Mouse (Mus musculus) embryonic facial prominence, embryonic 15.5 days (tissue): ENCODE data around the gene Olfr1367. TPM values are rescaled to one million over a fixed set of nuclear protein-coding genes. Genes with fewer than 3 reads are reported as not detected.
A peak's percentile ranks its signal among the peaks of the same experiment; 100 is the strongest.

ENCODE experiments used
- ATAC-seq: fragments of 200-750 bp; cut with Nextera tagmentation; 2 replicates; pipeline ENCODE4 v1.8.0; 2017; ENCODE audit warnings: low read depth, moderate TSS enrichment; ENCODE audit not compliant: insufficient number of reproducible peaks, low FRiP score, low TSS enrichment
- H3K27ac ChIP-seq: fragments of 300-500 bp; sonication (generic); replicated peaks from 2 replicates; pipeline ENCODE4 v1.5.1; 2015; ENCODE audit warnings: mild to moderate bottlenecking, inconsistent platforms
- H3K27me3 ChIP-seq: fragments of 300-500 bp; sonication (generic); 2 replicates; pipeline ENCODE4 v1.6.1; 2015; ENCODE audit warnings: inconsistent platforms
- H3K36me3 ChIP-seq: fragments of 300-500 bp; sonication (generic); 2 replicates; pipeline ENCODE4 v1.6.1; 2015; ENCODE audit warnings: mild to moderate bottlenecking, inconsistent platforms
- H3K4me1 ChIP-seq: fragments of 300-500 bp; sonication (generic); 2 replicates; pipeline ENCODE4 v1.6.1; 2015; ENCODE audit warnings: inconsistent platforms
- H3K4me2 ChIP-seq: fragments of 300-500 bp; sonication (generic); replicated peaks from 2 replicates; pipeline ENCODE4 v1.6.1; 2015; ENCODE audit warnings: mild to moderate bottlenecking, inconsistent platforms
- H3K4me3 ChIP-seq: fragments of 300-500 bp; sonication (generic); replicated peaks from 2 replicates; pipeline ENCODE4 v1.5.1; 2015; ENCODE audit warnings: mild to moderate bottlenecking, inconsistent platforms
- H3K9ac ChIP-seq: fragments of 300-500 bp; sonication (generic); 2 replicates; pipeline ENCODE4 v1.6.1; 2015; ENCODE audit warnings: inconsistent platforms
- H3K9me3 ChIP-seq: fragments of 300-500 bp; sonication (generic); replicated peaks from 2 replicates; pipeline ENCODE4 v1.6.1; 2016; ENCODE audit warnings: inconsistent platforms
- WGBS: fragments of 180-500 bp; shearing (Covaris S2); methylation state at CpG from one replicate; pipeline ENCODE4 v1.1.7; 2015; 5-methylcytosine and 5-hydroxymethylcytosine counted together
- polyA plus RNA-seq: library from polyadenylated mRNA; unstranded; fragments of >200 nt; fragmentation: Nextera tagmentation; extraction: Ambion mirVana; gene quantifications from 2 replicates; pipeline ENCODE4 v1.2.1, GENCODE M21; 2015

Olfr1367 gene
- not detected in 2 replicates for polyA plus RNA-seq

DNA sequence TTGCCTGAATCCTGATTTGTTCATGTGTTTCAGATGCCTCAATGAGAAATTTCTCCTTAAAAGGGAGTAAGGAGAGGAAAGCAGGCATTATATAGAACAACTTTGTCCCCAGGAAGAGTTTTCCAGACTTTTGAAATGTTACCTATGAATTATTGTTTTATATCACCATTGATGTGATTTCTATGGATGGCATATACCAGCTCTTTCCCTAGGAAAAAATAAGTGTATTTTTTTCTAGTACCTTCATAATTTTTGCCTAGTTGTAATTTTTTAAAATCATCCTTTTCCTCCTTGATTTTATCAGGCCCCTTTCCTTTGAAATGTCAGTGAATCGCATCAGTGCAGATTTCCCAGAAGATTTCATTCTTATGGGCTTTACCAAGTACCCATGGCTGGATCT is at the start of gene Olfr1367:
Gene Olfr1367 (plus strand): TSS at position 301 of the 400 bp plus-strand sequence.
- ATAC-seq = no peak

DNA sequence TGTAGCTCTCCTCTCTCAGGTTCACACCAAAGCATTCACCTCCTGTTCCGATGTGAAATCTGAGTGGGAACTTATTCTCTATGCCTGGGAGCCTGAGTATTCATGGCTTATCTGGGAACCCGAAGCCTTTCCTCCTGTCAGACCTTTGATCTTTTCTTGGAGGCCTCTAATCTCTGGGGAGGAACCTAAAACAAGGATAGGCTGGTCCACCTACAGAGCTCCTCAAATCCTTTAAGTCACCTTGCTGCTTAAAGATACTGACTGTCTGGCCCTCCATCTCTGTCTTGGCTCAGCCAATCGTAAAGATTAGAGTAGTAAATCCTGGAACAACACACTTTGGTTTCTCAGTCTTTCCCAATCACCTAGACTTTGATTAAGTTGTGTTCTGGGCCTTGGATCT is 48.2 kb upstream of the Olfr1367 start:
- no peak overlapping the region for H3K4me2 ChIP-seq
- H3K4me1 ChIP-seq = no peaks in the 10 kb centered on the region
- no peaks in the 10 kb centered on the region for H3K27me3 ChIP-seq
- H3K27ac ChIP-seq = no peak overlapping the region
- no peak for ATAC-seq
- H3K9ac ChIP-seq = no peak overlapping the region
- 38% methylated on average over 3 of the region's 3 CpGs for WGBS
- no peaks in the 10 kb centered on the region for H3K9me3 ChIP-seq
- no peaks in the 10 kb centered on the region for H3K36me3 ChIP-seq
- H3K4me3 ChIP-seq = no peak overlapping the region

More for the DNA sequence above, at the start of gene Olfr1367:
- Histone ChIP-seq H3K9ac (no peak within 1 kb of the TSS), H3K27ac (no peak within 1 kb of the TSS), H3K27me3 (no peaks in the 10 kb centered on the region), H3K4me3 (no peak within 1 kb of the TSS), H3K4me1 (no peaks in the 10 kb centered on the region), H3K36me3 (no peaks in the 10 kb centered on the region), H3K4me2 (no peak within 1 kb of the TSS), H3K9me3 (no peaks in the 10 kb centered on the region)
- 81% methylated on average over 1 of the region's 1 CpGs for WGBS

DNA sequence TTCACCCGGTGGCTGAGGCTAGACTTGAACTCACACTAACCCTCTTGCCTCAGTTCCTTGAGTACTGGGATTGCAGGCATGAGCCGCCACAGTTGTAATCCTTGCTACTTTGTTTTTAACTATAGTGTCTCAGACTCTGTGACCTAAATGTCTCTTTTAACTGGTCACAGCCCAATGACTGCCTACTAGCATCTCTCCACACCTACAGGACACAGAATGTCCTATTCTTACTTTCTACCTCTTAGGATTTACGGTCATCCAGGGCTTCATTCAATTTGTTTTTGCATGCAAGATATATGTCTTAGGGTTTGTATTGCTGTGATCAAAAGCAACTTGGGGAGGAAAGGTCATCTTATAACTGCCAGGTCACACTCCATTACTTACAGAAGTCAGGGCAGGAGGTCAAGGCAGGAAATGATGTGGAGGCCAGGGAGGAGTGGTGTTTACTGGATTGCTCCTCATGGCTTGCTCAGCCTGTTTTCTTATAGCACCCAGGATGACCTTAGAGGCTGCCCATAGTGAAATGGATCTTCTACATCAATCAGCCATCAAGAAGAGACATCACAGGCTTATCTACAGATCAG is 42.1 kb upstream of the Olfr1367 start:
- Histone ChIP-seq H3K27me3 (no peaks in the 10 kb centered on the region), H3K4me3 (no peak overlapping the region), H3K4me2 (no peak overlapping the region), H3K27ac (no peak overlapping the region), H3K9ac (no peak overlapping the region), H3K9me3 (no peaks in the 10 kb centered on the region), H3K4me1 (no peaks in the 10 kb centered on the region), H3K36me3 (no peaks in the 10 kb centered on the region)
- ATAC-seq = no peak
- 65% methylated on average over 3 of the region's 3 CpGs for WGBS

DNA sequence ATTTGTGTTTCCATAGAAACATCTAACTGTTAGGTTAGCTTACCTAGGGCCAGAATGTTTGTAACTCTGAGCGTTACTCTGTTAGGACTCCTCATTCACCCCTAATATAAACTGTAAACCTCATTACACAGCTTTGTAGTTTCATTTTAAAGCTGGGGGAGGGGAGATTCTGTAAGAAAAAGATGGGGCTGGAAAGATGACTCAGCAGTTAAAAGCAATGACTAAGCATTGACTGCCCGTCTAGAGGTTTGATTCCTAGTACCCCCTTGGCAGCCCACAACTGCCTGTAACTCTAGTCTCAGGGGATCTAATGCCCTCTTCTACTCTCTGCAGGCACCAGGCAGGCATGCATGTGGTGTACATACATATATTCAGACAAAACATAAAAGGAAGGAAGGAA is 36.9 kb upstream of the Olfr1367 start:
- H3K27me3 ChIP-seq = no peaks in the 10 kb centered on the region
- H3K36me3 ChIP-seq = no peaks in the 10 kb centered on the region
- H3K9me3 ChIP-seq = no peaks in the 10 kb centered on the region
- H3K4me1 ChIP-seq = no peaks in the 10 kb centered on the region
- no peak overlapping the region for H3K9ac ChIP-seq
- H3K27ac ChIP-seq = no peak overlapping the region
- no peak overlapping the region for H3K4me2 ChIP-seq
- no peak for ATAC-seq
- WGBS = 59% methylated on average over 2 of the region's 2 CpGs
- no peak overlapping the region for H3K4me3 ChIP-seq

DNA sequence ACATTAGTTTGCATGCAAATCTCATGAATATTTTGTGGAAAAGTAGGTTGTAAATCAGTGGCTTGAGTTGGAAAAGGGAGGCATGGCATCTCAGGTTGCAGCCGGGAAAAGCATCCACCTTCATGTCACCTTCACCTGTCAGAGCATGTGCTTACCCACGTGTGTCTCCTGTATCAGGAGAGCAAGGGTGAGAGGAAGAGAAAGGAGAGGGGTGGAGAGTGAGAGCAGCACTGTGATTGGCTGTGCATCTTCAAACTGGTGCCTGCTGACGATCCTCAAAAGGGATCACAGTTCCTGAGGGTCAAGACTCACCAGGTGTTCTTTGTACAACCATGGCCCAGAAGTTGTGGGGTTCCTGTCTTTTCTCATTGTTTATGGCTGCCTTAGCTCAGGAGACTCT is 34.8 kb upstream of the Olfr1367 start, which contains the start of gene Gpx6:
Gene Gpx6 (plus strand): TSS at position 200 of the 400 bp plus-strand sequence.
- Histone ChIP-seq H3K4me1 (no peaks in the 10 kb centered on the region), H3K27ac (no peak within 1 kb of the TSS), H3K9me3 (no peaks in the 10 kb centered on the region), H3K9ac (no peak within 1 kb of the TSS), H3K36me3 (no peaks in the 10 kb centered on the region), H3K4me3 (no peak within 1 kb of the TSS), H3K4me2 (no peak within 1 kb of the TSS), H3K27me3 (no peaks in the 10 kb centered on the region)
- 12% methylated on average over 3 of the region's 3 CpGs for WGBS
- no peak for ATAC-seq

DNA sequence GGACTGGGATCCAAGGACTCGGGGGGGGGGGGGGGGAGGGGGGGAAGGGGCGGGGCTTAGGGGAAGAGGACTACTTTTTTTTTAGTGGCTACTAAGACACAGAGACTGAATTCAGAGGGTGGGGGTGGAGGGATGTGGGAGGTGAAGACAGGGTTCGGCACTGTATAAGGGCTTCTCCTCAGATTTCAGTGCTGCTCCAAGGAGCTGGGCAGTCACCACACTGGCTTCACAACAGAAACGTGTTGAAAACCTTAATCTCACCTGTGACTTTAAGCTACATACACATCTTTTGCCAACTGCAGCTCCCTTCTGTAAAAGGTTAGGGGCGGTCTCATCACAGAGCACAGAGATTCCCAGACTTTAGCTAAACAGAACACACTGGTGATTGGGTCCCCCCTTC is 33.9 kb upstream of the Olfr1367 start:
- Histone ChIP-seq H3K4me3 (no peak overlapping the region), H3K4me2 (no peak overlapping the region), H3K9me3 (no peaks in the 10 kb centered on the region), H3K27ac (no peak overlapping the region), H3K27me3 (no peaks in the 10 kb centered on the region), H3K9ac (no peak overlapping the region), H3K36me3 (no peaks in the 10 kb centered on the region), H3K4me1 (no peaks in the 10 kb centered on the region)
- ATAC-seq = no peak
- 47% methylated on average over 3 of the region's 5 CpGs for WGBS

DNA sequence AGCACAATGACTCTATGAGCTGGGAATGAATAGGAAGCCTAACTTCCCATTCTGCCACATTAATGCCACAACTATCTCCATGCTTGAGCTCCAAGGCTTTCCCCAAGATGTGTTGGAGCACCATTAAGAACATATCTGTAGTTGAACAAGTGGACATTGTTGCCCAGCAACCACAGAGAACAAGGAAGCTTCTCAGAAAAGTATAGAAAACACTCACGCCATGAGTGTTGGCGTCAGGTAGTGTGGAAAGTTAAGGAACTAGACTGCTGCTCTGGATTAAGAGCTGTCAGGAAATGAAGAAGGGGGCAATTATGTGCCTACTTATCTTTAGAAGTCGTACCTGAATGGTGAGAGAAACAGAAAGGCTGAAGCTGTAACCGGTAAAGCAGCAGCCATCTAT is 32.8 kb upstream of the Olfr1367 start:
- Histone ChIP-seq H3K4me2 (no peak overlapping the region), H3K27me3 (no peaks in the 10 kb centered on the region), H3K9me3 (no peaks in the 10 kb centered on the region), H3K27ac (no peak overlapping the region), H3K4me3 (no peak overlapping the region), H3K36me3 (no peaks in the 10 kb centered on the region), H3K9ac (no peak overlapping the region), H3K4me1 (no peaks in the 10 kb centered on the region)
- ATAC-seq = no peak
- WGBS = 76% methylated on average over 4 of the region's 4 CpGs

DNA sequence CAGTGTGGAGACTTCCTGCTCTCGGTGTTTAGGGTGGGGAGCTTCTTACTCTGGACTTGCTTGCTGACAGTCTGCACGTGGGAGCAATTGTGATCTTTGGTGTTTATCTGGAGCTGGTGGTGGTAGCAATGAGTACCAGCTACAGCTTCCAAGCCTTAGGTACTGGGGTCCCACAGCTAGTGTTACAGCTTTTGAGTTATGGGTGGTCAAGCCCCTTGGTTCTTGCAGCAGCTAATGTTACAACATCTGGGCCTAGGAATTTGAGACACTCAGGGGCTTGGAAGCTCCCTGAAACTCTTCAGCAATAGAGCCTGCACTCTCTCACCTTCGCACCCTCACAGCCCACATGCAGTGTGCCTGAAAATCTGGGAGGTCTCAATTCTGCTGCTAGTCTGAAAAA is 26.4 kb upstream of the Olfr1367 start:
- Histone ChIP-seq H3K9me3 (no peaks in the 10 kb centered on the region), H3K36me3 (no peaks in the 10 kb centered on the region), H3K27ac (no peak overlapping the region), H3K9ac (no peak overlapping the region), H3K4me1 (no peaks in the 10 kb centered on the region), H3K4me3 (no peak overlapping the region), H3K4me2 (no peak overlapping the region), H3K27me3 (peaks cover 5% of the 10 kb centered on the region; the same call in 1 of the 2 replicates)
- 59% methylated on average over 3 of the region's 3 CpGs for WGBS
- no peak for ATAC-seq

DNA sequence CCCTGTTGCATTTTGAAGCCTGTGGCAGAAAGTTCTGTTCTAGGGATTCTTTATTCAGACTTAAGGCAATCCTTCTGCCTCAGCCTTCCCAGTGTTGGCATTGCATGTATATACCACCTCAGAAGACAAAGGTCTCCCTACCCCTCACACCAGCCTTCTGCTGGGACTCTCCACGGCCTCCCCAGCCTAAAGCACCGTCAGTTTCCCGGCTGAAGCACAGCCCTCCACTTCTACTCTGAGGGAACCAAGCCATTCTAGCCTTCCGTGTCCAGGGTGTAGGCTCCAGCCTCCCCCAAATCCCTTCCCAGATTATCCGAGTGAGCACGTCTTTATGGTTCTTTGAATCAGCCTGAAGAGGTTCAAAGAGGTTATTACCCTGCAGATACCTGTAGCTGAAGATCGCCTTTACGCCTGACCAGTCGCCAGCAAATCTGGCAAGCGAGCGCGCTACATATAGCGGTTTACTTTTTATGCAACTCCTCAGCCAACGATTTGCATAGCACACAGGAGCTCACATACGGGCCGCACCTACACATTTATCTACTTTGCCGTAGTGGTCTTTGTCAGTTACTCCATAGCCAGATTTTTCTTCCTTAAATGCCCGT is 24.7 kb upstream of the Olfr1367 start:
- H3K4me3 ChIP-seq = peak overlapping the region; percentile 33
- no peak for ATAC-seq
- H3K9ac ChIP-seq = no peak overlapping the region
- no peaks in the 10 kb centered on the region for H3K36me3 ChIP-seq
- no peaks in the 10 kb centered on the region for H3K4me1 ChIP-seq
- H3K9me3 ChIP-seq = no peaks in the 10 kb centered on the region
- no peak overlapping the region for H3K27ac ChIP-seq
- peaks cover 5% of the 10 kb centered on the region; the same call in 1 of the 2 replicates for H3K27me3 ChIP-seq
- 7% methylated on average over 18 of the region's 18 CpGs for WGBS
- peak overlapping the region; percentile 42 for H3K4me2 ChIP-seq

DNA sequence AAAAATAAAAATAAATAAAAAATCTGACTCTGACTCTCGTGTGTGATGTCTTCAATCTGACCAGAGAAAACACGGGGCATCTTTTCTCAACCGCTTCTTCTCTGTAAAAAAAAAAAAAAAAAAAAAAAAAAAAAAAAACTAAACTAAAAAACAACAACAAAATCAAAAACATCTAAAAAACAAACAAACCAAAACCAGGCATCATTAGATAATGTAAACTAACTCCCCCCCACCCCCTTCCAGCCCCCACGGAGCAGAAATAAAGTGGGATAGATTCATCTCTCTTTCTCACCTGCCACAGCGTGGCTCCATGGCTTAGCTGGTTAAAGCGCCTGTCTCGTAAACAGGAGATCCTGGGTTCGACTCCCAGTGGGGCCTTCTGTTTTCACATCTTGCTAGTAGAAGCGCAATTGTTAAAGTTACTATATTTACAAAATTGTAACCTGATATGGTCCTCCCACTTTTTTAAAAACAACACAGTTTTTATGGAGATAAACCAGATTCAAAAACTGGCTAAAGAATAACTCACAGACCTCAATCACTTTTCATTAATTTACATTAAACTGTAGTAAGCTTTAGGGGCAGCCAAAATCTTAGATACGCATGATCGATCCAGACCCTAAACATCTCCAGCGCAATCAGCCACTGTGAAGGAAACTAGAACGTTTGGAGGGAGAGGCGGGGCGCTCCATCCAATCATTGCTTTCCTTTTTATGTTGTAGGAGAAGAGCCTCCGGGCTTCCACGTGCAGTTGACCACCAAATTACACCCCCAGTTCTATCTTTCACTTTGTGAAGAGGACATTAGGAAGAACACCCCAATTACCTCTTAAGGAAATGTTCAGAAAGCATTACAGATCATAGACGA is 24.0 kb upstream of the Olfr1367 start:
- 0 out of 2 replicates have a peak, but pooled peaks cover 3% of the 10 kb centered on the region for H3K4me1 ChIP-seq
- peak overlapping the region; percentile 33 for H3K4me3 ChIP-seq
- no peak for ATAC-seq
- H3K27ac ChIP-seq = no peak overlapping the region
- peaks cover 5% of the 10 kb centered on the region; the same call in 1 of the 2 replicates for H3K27me3 ChIP-seq
- H3K9ac ChIP-seq = no peak overlapping the region
- H3K9me3 ChIP-seq = no peaks in the 10 kb centered on the region
- no peaks in the 10 kb centered on the region for H3K36me3 ChIP-seq
- peak overlapping the region; percentile 42 for H3K4me2 ChIP-seq
- 10% methylated on average over 18 of the region's 18 CpGs for WGBS

DNA sequence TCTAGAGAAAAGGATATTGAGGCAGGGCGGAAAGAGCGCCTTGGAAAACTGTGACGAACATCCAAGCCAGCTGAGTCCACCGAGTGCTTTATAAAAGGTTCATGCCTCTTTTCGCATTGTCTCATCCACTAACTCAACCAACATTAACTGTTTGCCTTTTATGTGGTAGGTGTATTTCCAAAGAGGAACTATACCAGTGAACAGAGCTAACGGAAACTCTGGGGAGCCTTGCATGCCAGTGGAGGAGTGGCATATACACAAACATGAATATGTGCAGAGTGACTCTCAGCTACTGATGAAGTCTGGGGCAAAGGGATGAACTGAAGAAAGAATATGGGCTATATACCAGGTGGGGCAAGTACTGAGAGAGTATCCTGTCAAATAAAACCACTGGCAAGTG is 23.3 kb upstream of the Olfr1367 start:
- H3K27me3 ChIP-seq = peaks cover 10% of the 10 kb centered on the region; the same call in 1 of the 2 replicates
- peak overlapping the region; percentile 22; the same call in 1 of the 2 replicates for H3K4me3 ChIP-seq
- 0 out of 2 replicates have a peak, but pooled peaks cover 3% of the 10 kb centered on the region for H3K4me1 ChIP-seq
- no peak overlapping the region for H3K27ac ChIP-seq
- H3K4me2 ChIP-seq = peak overlapping the region; percentile 42
- H3K9me3 ChIP-seq = no peaks in the 10 kb centered on the region
- ATAC-seq = no peak
- H3K36me3 ChIP-seq = no peaks in the 10 kb centered on the region
- H3K9ac ChIP-seq = no peak overlapping the region
- 51% methylated on average over 6 of the region's 6 CpGs for WGBS
